Mouse (Mus musculus): ENCODE results near the gene 9130409I23Rik.

DNA sequence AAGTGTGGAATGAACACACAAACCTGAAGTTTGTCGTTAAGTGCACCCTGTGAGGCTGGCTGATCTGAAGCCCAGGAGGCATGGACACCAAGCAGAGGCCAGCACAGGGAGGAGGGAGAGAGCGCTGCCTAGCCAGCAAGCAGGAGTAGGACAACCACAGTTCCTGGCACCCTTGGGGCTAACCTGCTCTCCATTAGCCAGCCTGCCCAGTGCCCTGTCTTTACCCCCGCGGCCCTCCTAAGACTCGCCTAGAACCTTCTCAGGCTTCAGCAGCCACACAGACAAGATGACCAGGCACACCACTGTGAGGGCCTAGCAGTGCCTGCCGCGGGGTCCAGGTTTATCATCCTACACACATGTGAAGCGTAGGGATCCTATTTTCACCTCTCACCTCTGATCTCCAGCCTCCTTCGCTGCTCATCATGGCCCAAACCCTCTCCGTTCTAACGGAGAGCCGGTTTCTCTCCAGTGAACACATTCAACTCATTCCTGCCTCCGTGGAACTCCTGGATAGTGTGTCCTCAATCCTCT is 33.1 kb upstream of the 9130409I23Rik start:
- TF ChIP-seq POLR2A (IDR thresholded peaks at IDR 0.05; ENCODE audit: extremely low read depth, insufficient read depth, low read length) = no peak
- no peak for TF ChIP-seq CTCF (IDR thresholded peaks at IDR 0.05; ENCODE audit: extremely low read depth, insufficient read depth, low read length)
